Mouse (Mus musculus) heart, embryonic 14.5 days (tissue): ENCODE measurements around the gene Elmo3. TPM values are rescaled to one million over a fixed set of nuclear protein-coding genes. Genes with fewer than 3 reads are reported as not detected.

Experiments used
- ATAC-seq: fragments of 200-750 bp; cut with Nextera tagmentation; 2 replicates; pipeline ENCODE4 v1.8.0; 2017; ENCODE audit warnings: low read depth, moderate TSS enrichment; ENCODE audit not compliant: insufficient number of reproducible peaks, insufficient read depth, low FRiP score
- H3K27ac ChIP-seq, 2 experiments: fragments of 200-500 bp in 1 of 2; fragments of 300-500 bp in 1 of 2; sonication (generic) in 1 of 2; replicated peaks in 1 of 2; 2 replicates each; pipeline ENCODE4 v1.5.1; 2012 to 2014; ENCODE audit warnings: low read depth in 2 of 2, low read length in 2 of 2, control low read depth in 1 of 2, mild to moderate bottlenecking in 1 of 2, mixed read lengths in 1 of 2; ENCODE audit not compliant: control insufficient read depth in 1 of 2, insufficient read depth in 1 of 2
- H3K27me3 ChIP-seq: fragments of 300-500 bp; sonication (generic); 2 replicates; pipeline ENCODE4 v1.6.1; 2014; ENCODE audit warnings: mild to moderate bottlenecking, low read length, control low read depth; ENCODE audit not compliant: control insufficient read depth, insufficient read depth
- H3K36me3 ChIP-seq: fragments of 300-500 bp; sonication (generic); 2 replicates; pipeline ENCODE4 v1.6.1; 2014; ENCODE audit warnings: mild to moderate bottlenecking, control low read depth, low read length, mixed read lengths; ENCODE audit not compliant: control insufficient read depth, insufficient read depth
- H3K4me1 ChIP-seq, 2 experiments: fragments of 200-500 bp in 1 of 2; fragments of 300-500 bp in 1 of 2; sonication (generic) in 1 of 2; 2 replicates each; pipeline ENCODE4 v1.6.1; 2012 to 2014; ENCODE audit warnings: low read length in 2 of 2, control low read depth in 1 of 2, mixed read lengths in 1 of 2; ENCODE audit not compliant: control insufficient read depth in 2 of 2, insufficient read depth in 2 of 2
- H3K4me2 ChIP-seq: fragments of 300-500 bp; sonication (generic); 2 replicates; pipeline ENCODE4 v1.6.1; 2014; ENCODE audit warnings: mild to moderate bottlenecking, low read length
- H3K4me3 ChIP-seq, 2 experiments: fragments of 200-500 bp in 1 of 2; fragments of 300-500 bp in 1 of 2; sonication (generic) in 1 of 2; 2 replicates each; pipeline ENCODE4 v1.5.1; 2012 to 2014; ENCODE audit warnings: low read length in 2 of 2, mild to moderate bottlenecking in 2 of 2, control low read depth in 1 of 2, low read depth in 1 of 2, moderate library complexity in 1 of 2; ENCODE audit not compliant: control insufficient read depth in 1 of 2, insufficient read depth in 1 of 2
- H3K9ac ChIP-seq: fragments of 300-500 bp; sonication (generic); 2 replicates; pipeline ENCODE4 v1.6.1; 2014; ENCODE audit warnings: mild to moderate bottlenecking, low read length
- H3K9me3 ChIP-seq: fragments of 300-500 bp; sonication (generic); 2 replicates; pipeline ENCODE4 v1.6.1; 2016; ENCODE audit warnings: low read length, control low read depth; ENCODE audit not compliant: control insufficient read depth
- WGBS: fragments of 180-500 bp; shearing (Covaris S2); extraction: QIAGEN DNeasy Blood & Tissue Kit; methylation state at CpG from one replicate; pipeline ENCODE4 v1.1.7; 2014; 5-methylcytosine and 5-hydroxymethylcytosine counted together
- polyA plus RNA-seq: library from polyadenylated mRNA; unstranded; fragments of >200 nt; fragmentation: Nextera tagmentation; extraction: Ambion mirVana; gene quantifications from 2 replicates; pipeline ENCODE4 v1.2.1, GENCODE M21; 2014

The Elmo3 gene
- polyA plus RNA-seq, 1 experiment from 2014 or later = 3.4 TPM

DNA sequence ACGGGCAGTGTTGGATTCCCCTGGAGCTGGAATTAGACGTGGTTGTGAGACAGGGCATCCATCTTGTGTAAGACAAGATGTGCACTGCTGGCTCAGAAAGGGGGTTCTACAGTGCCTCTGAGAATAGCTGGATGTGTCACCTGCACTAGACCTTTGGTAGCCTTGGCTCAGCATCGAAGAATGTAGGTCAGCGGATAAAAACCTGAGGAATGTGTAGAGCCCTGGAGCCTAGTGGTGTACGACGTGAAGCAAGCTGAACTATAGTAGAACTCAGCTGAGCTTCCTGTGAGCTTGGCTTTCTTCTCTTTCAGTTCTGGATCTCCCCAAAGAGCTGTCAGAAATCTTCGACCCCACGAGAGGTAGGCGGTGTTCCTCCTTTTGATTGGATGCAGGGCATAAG lies 1.5 kb upstream of the Elmo3 start:
- ATAC-seq = no peak
- Histone ChIP-seq H3K4me1 (peaks cover 24 to 34% of the 10 kb centered on the region in 2 experiments), H3K9ac (no peak overlapping the region), H3K9me3 (no peaks in the 10 kb centered on the region), H3K4me3 (no peak overlapping the region), H3K36me3 (peaks cover 76% of the 10 kb centered on the region), H3K27me3 (no peaks in the 10 kb centered on the region), H3K4me2 (no peak overlapping the region), H3K27ac (peak overlapping the region; percentile 30 to 39; a peak in 3 of 4 replicates)
- 51% methylated on average over 9 of the region's 9 CpGs for WGBS

DNA sequence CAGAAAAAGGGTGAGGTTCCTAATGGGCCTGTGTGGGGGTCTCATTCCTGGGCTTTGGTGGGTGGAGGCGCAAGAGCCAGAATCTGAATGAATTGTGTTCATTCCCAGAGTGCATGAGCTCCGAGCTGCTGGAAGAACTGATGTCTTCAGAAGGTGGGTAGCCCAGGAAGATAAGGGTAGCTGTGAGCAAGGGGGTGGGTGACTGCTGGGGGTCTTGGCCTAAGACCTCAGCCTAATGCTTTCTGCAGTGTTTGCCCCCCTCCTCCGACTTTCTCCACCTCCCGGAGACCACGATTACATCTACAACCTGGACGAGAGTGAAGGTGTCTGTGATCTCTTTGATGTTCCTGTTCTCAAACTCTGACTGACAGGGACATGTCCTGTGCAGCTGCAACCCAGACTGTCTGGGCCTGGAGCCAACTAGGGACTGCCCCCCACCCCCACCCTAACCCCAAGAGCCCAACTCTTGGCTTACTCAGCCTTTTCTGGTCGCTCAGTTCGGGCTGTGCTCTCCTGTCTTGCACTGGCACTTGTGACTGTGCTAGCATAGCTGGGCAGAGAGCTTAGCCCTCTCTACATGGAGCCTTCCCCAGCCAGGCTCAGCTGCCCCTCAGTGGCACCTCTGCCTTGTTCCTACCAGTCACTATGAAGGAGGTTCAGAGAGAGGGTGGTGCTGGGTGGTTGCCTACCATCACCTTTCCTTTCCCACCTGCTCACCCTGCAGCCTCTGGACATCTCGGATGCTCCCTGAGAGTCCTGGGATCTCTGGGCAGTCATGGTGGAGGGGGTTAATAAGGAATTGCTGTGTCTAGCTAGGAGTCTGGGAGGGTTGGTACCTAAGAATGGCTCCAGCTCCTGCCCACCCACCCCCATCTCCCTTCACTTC lies 833 bp upstream of the Elmo3 start:
- Histone ChIP-seq H3K9ac (peak overlapping the region; percentile 74), H3K4me1 (peaks cover 23 to 31% of the 10 kb centered on the region in 2 experiments), H3K4me3 (no peak overlapping the region), H3K4me2 (no peak overlapping the region), H3K9me3 (no peaks in the 10 kb centered on the region), H3K36me3 (peaks cover 78% of the 10 kb centered on the region), H3K27me3 (no peaks in the 10 kb centered on the region), H3K27ac (peak overlapping the region in 1 of 2 experiments; percentile 39; a peak in 3 of 4 replicates)
- 41% methylated on average over 9 of the region's 9 CpGs for WGBS
- peak; percentile 11; the same call in 1 of the 2 replicates for ATAC-seq

DNA sequence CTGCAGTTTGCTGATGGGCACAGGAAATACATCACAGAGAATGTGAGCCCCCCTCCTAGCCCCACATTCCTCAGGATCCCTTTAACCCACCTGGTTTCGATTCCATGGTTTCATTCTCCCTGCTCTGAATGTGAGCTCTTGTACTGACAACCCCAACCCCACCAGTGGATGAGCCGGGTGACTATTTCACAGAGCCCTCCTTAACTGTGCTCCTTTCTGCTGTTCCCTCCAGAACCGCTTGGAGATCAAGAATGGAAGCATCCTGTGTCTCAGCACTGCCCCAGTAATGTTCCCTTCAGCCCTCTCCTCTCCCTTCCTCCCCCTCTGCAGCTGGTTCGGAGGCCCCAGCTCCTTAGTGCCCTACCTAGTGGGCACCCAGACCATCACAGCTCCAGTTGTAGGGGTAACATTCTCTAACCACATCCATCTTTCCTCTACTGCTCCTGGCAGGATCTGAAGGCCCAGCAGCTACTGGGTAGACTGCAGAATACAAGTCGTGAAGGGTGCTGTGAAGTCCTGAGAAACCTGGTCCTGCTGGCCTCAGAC lies 818 bp downstream of the Elmo3 start:
- no peak for ATAC-seq
- peaks cover 69% of the 10 kb centered on the region for H3K36me3 ChIP-seq
- WGBS = 46% methylated on average over 5 of the region's 5 CpGs

DNA sequence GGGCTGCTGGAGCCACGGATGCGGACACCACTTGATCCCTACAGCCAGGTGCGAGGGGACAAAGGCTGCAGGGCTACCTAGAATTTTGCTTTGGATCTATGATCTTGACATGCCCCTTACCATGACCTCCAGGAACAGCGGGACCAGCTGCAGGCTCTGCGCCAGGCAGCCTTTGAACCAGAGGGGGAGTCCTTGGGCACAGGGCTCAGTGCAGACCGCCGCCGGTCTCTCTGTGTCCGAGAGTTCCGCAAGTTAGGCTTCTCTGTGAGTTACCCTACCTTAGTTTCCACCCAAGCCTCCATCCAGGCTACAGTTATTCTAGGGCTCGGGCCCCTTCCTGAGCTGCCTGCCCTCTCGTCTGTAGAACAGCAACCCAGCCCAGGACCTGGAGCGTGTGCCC lies 2.3 kb downstream of the Elmo3 start:
- WGBS = 89% methylated on average over 13 of the region's 13 CpGs
- ATAC-seq = no peak

More for the DNA sequence above, 818 bp downstream of the Elmo3 start:
- Histone ChIP-seq H3K9ac (peak overlapping the region; percentile 74), H3K4me2 (peak overlapping the region; percentile 83), H3K27me3 (no peaks in the 10 kb centered on the region), H3K4me1 (peaks cover 23 to 31% of the 10 kb centered on the region in 2 experiments), H3K27ac (peak overlapping the region in 1 of 2 experiments; percentile 66; a peak in 2 of 4 replicates), H3K9me3 (no peaks in the 10 kb centered on the region), H3K4me3 (peak overlapping the region; percentile 38 to 46)

DNA sequence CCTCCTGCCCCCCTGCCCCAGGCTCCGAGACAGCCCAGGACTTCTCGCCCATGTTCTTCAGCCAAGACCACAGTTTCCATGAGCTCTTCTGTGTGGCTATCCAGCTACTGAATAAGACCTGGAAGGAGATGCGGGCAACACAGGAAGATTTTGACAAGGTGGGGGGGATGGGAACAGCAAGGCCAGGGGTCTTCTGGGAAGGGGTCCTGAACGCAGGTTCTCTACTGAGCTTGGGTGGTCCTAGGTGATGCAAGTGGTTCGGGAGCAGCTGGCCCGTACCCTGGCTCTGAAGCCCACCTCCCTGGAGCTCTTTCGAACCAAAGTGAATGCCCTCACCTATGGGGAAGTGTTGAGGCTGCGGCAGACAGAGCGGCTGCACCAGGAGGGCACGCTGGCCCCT lies 3.0 kb downstream of the Elmo3 start:
- H3K4me2 ChIP-seq = no peak overlapping the region
- H3K27ac ChIP-seq = no peak overlapping the region
- H3K27me3 ChIP-seq = no peaks in the 10 kb centered on the region
- peaks cover 26 to 34% of the 10 kb centered on the region in 2 experiments for H3K4me1 ChIP-seq
- peaks cover 69% of the 10 kb centered on the region for H3K36me3 ChIP-seq
- ATAC-seq = no peak
- 93% methylated on average over 10 of the region's 10 CpGs for WGBS
- H3K4me3 ChIP-seq = no peak overlapping the region
- H3K9me3 ChIP-seq = no peaks in the 10 kb centered on the region
- H3K9ac ChIP-seq = no peak overlapping the region

More for the DNA sequence above, 2.3 kb downstream of the Elmo3 start:
- peaks cover 23 to 31% of the 10 kb centered on the region in 2 experiments for H3K4me1 ChIP-seq
- H3K9me3 ChIP-seq = no peaks in the 10 kb centered on the region
- H3K9ac ChIP-seq = no peak overlapping the region
- H3K4me2 ChIP-seq = no peak overlapping the region
- no peak overlapping the region for H3K27ac ChIP-seq
- no peaks in the 10 kb centered on the region for H3K27me3 ChIP-seq
- peaks cover 69% of the 10 kb centered on the region for H3K36me3 ChIP-seq
- no peak overlapping the region for H3K4me3 ChIP-seq

DNA sequence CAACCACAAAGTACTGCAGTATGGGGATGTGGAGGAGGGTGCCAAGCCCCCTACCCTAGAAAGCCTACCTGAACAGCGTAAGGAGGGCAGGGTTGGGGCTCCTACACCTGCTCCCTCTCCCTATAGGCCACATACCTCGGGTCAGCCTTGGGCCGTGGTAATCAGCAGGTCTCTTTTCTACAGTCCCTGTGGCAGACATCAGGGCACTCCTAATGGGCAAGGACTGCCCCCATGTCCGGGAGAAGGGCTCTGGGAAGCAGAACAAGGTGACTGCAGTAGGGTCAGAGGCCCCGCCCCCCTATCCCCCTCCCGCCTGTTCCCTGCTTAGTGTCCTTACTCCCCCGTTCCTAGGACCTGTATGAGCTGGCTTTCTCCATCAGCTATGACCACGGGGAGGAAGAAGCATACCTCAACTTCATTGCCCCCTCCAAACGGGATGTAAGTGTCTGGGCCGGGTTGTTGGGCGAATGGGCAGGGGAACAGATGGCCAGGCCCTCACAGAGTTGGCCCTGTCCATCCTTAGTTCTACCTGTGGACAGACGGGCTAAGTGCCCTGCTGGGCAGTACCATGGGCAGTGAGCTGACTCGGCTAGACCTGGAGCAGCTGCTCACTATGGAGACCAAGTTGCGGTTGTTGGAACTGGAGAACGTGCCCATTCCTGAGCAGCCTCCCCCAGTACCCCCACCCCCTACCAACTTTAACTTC lies 3.9 kb downstream of the Elmo3 start:
- Histone ChIP-seq H3K4me2 (no peak overlapping the region), H3K9ac (no peak overlapping the region), H3K36me3 (peaks cover 74% of the 10 kb centered on the region), H3K4me1 (peaks cover 26 to 34% of the 10 kb centered on the region in 2 experiments), H3K27ac (no peak overlapping the region), H3K27me3 (no peaks in the 10 kb centered on the region), H3K9me3 (no peaks in the 10 kb centered on the region), H3K4me3 (no peak overlapping the region)
- no peak for ATAC-seq
- 80% methylated on average over 15 of the region's 15 CpGs for WGBS

DNA sequence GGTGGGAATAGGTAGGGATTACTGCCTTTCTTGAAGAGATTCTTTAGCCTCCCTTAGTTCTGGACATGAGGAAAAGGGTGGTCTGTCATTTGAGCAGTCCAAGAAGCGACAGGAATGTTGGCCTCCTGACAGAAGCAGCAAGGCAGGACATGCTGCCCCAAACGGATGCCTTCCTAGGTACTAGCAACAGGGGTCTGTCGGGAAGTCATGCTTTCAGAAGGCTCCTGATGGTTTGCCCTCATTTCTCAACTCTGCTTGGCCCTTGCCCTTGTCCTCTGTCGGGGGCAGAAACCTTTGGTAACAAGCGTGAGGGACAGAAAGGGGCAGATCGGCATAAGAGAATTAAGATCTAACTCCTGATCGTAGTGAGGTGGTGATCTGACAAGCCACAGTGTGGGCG lies 4.7 kb downstream of the Elmo3 start:
- Histone ChIP-seq H3K36me3 (peaks cover 75% of the 10 kb centered on the region), H3K4me3 (no peak overlapping the region), H3K9ac (no peak overlapping the region), H3K9me3 (no peaks in the 10 kb centered on the region), H3K27me3 (no peaks in the 10 kb centered on the region), H3K4me1 (peaks cover 22 to 33% of the 10 kb centered on the region in 2 experiments), H3K27ac (no peak overlapping the region), H3K4me2 (no peak overlapping the region)
- ATAC-seq = no peak
- WGBS = 82% methylated on average over 8 of the region's 8 CpGs
